Mouse (Mus musculus) testis, adult 2 months (tissue): ENCODE data around the gene Retreg1.

Experiments used
- CTCF ChIP-seq: fragments of 200-500 bp; IDR thresholded peaks from 2 replicates; pipeline ENCODE4 v1.5.1; 2012; ENCODE audit warnings: low read depth, mild to moderate bottlenecking, inconsistent platforms, low read length, moderate library complexity; ENCODE audit not compliant: control insufficient read depth, insufficient read depth, insufficient replicate concordance
- POLR2A ChIP-seq: fragments of 200-500 bp; IDR thresholded peaks from 2 replicates; pipeline ENCODE4 v1.6.1; 2012; ENCODE audit warnings: low read depth, mild to moderate bottlenecking, inconsistent platforms, low read length, moderate library complexity; ENCODE audit not compliant: control insufficient read depth

- TF ChIP-seq CTCF (no peak), POLR2A (no peak)
Measured at GRCm38 (mm10) chr15:25956422-25957117, 113.6 kb downstream of the Retreg1 start.
